Mouse (Mus musculus) limb, embryonic 14.5 days (tissue): ENCODE data around the gene Atrnl1. TPM values are rescaled to one million over a fixed set of nuclear protein-coding genes. Genes with fewer than 3 reads are reported as not detected.
A peak's percentile ranks its signal among the peaks of the same experiment; 100 is the strongest.

Experiments used
- ATAC-seq: fragments of 200-750 bp; cut with Nextera tagmentation; 2 replicates; pipeline ENCODE4 v1.8.0; 2017; ENCODE audit warnings: low read depth, moderate number of reproducible peaks, moderate TSS enrichment; ENCODE audit not compliant: low FRiP score
- DNase-seq: peaks from one replicate; pipeline ENCODE4 v3.0.0-alpha.2; 2015; ENCODE audit warnings: low spot score
- H3K27ac ChIP-seq: fragments of 300-500 bp; sonication (generic); replicated peaks from 2 replicates; pipeline ENCODE4 v1.5.1; 2014; ENCODE audit warnings: low read depth, mild to moderate bottlenecking, low read length, moderate library complexity, mixed read lengths
- H3K27me3 ChIP-seq: fragments of 300-500 bp; sonication (generic); 2 replicates; pipeline ENCODE4 v1.6.1; 2014; ENCODE audit warnings: low read length, mixed read lengths; ENCODE audit not compliant: control insufficient read depth, insufficient read depth
- H3K36me3 ChIP-seq: fragments of 300-500 bp; sonication (generic); 2 replicates; pipeline ENCODE4 v1.6.1; 2014; ENCODE audit warnings: mild to moderate bottlenecking, low read length, moderate library complexity, mixed read lengths; ENCODE audit not compliant: control insufficient read depth, insufficient read depth
- H3K4me1 ChIP-seq: fragments of 300-500 bp; sonication (generic); 2 replicates; pipeline ENCODE4 v1.6.1; 2014; ENCODE audit warnings: antibody characterized with exemption, low read length, mixed read lengths; ENCODE audit not compliant: control insufficient read depth, insufficient read depth
- H3K4me2 ChIP-seq: fragments of 300-500 bp; sonication (generic); replicated peaks from 2 replicates; pipeline ENCODE4 v1.6.1; 2014; ENCODE audit warnings: low read depth, mild to moderate bottlenecking, low read length, moderate library complexity; ENCODE audit not compliant: severe bottlenecking
- H3K4me3 ChIP-seq: fragments of 300-500 bp; sonication (generic); replicated peaks from 2 replicates; pipeline ENCODE4 v1.5.1; 2014; ENCODE audit warnings: low read length
- H3K9ac ChIP-seq: fragments of 300-500 bp; sonication (generic); 2 replicates; pipeline ENCODE4 v1.6.1; 2014; ENCODE audit warnings: mild to moderate bottlenecking, low read depth, low read length, moderate library complexity; ENCODE audit not compliant: severe bottlenecking
- H3K9me3 ChIP-seq: fragments of 300-500 bp; sonication (generic); 2 replicates; pipeline ENCODE4 v1.6.1; 2016; ENCODE audit warnings: low read length; ENCODE audit not compliant: control insufficient read depth
- POLR2A ChIP-seq: fragments of 200-500 bp; IDR thresholded peaks from 2 replicates; pipeline ENCODE4 v1.8.0; 2012; ENCODE audit warnings: inconsistent platforms, mild to moderate bottlenecking, moderate library complexity, borderline replicate concordance; ENCODE audit not compliant: insufficient read depth, insufficient read length; ENCODE audit errors: extremely low read depth
- WGBS: fragments of 180-500 bp; shearing (Covaris S2); extraction: QIAGEN DNeasy Blood & Tissue Kit; methylation state at CpG from one replicate; pipeline ENCODE4 v1.1.7; 2014; 5-methylcytosine and 5-hydroxymethylcytosine counted together
- polyA plus RNA-seq, 2 experiments: library from polyadenylated mRNA; depleted of rRNA in 1 of 2; stranded (reverse) in 1 of 2; unstranded in 1 of 2; fragments of >200 nt; fragmentation: Nextera tagmentation in 1 of 2; extraction: Ambion mirVana in 1 of 2; gene quantifications; 2 replicates each; pipeline versions ENCODE4 v1.2.1 to v1.2.3; 2012 to 2014

Atrnl1 gene
- polyA plus RNA-seq, 2 experiments, result 7.7 to 19.9 TPM

DNA sequence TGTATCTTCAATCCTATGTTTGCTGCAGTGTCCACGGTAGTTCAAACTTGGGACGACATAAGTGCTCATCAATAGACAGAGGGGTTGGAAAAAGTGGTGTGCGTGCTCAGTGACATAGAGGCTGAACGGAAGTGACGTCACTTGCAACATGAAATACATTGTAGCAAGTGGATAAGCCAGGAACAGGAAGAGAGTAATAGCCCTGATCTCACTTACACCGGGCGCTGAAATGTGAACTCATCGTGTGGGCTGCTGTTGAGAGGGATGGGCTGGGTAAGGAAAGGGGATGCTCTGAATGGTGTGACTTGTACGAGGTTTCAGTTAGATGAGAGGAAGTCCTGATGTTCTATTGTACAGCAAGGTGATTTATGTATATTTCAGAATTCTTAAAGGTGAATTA lies 8.3 kb downstream of the Atrnl1 start:
- H3K27ac ChIP-seq, result no peak overlapping the region
- H3K27me3 ChIP-seq, result no peaks in the 10 kb centered on the region
- peaks cover 2% of the 10 kb centered on the region; the same call in 1 of the 2 replicates for H3K4me1 ChIP-seq
- WGBS, result 79% methylated on average over 9 of the region's 9 CpGs
- H3K36me3 ChIP-seq, result no peaks in the 10 kb centered on the region; the same call in 1 of the 2 replicates
- no peak overlapping the region for H3K4me2 ChIP-seq
- DNase-seq (no peak), ATAC-seq (no peak)
- H3K9ac ChIP-seq, result no peak overlapping the region
- TF ChIP-seq POLR2A, result no peak
- no peaks in the 10 kb centered on the region for H3K9me3 ChIP-seq
- H3K4me3 ChIP-seq, result no peak overlapping the region

- WGBS, result 82% methylated on average over 19 of the region's 19 CpGs
These were observed 11.0 kb downstream of the Atrnl1 start for GRCm38 (mm10) chr19:57621814-57622213.

DNA sequence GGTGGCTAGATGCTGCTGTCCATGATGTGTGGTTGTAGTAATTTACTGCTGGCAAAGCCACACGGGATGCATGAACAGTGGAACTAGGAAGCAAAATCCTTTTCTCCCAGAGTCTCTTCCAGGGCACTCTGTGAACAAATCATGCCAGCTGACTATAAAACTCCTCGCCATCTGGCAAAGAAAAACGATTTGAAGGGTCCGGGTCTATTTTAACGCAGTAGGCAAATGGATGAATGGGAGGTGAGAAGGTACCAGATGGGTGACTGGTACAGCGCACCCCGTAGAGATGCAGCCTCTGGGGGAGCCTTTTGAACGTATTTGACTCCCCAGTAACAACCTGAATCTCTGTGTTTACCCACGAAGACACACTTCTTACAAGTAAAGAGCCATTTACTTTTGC lies 14.9 kb downstream of the Atrnl1 start:
- Histone ChIP-seq H3K4me1 (no peaks in the 10 kb centered on the region), H3K36me3 (no peaks in the 10 kb centered on the region), H3K4me2 (no peak overlapping the region), H3K27ac (no peak overlapping the region), H3K9ac (no peak overlapping the region), H3K4me3 (no peak overlapping the region), H3K9me3 (no peaks in the 10 kb centered on the region), H3K27me3 (no peaks in the 10 kb centered on the region)
- WGBS, result 64% methylated on average over 9 of the region's 9 CpGs
- no peak for TF ChIP-seq POLR2A
- no peak for ATAC-seq
- DNase-seq, result no peak

More at GRCm38 (mm10) chr19:57621814-57622213, 11.0 kb downstream of the Atrnl1 start:
- Histone ChIP-seq H3K4me2 (no peak overlapping the region), H3K4me3 (no peak overlapping the region), H3K36me3 (no peaks in the 10 kb centered on the region; the same call in 1 of the 2 replicates), H3K9me3 (no peaks in the 10 kb centered on the region), H3K9ac (no peak overlapping the region), H3K27me3 (no peaks in the 10 kb centered on the region), H3K4me1 (no peaks in the 10 kb centered on the region), H3K27ac (no peak overlapping the region)
- no peak for TF ChIP-seq POLR2A
- ATAC-seq (no peak), DNase-seq (no peak)

DNA sequence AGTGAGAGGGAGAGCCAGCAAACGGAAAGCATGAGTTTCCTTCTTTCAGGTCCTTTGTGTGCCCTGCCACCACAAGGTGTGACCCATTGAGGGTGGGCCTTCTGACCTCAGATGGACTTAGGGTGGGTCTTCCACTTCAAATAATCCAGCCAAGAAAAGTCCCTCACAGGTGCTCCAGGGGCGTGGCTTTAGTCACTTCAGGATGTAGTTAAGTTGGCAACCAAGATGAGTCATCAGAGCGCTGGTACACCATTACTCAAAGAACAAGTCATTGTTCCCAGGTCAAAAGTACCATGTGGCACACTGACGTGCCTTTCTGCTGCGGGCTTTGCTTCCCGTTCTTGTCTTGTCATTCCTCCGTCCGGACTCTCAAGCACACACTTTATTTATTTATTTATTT lies 16.4 kb downstream of the Atrnl1 start:
- no peak overlapping the region for H3K4me3 ChIP-seq
- peaks cover 3% of the 10 kb centered on the region; the same call in 1 of the 2 replicates for H3K36me3 ChIP-seq
- no peaks in the 10 kb centered on the region for H3K9me3 ChIP-seq
- TF ChIP-seq POLR2A, result no peak
- H3K4me2 ChIP-seq, result no peak overlapping the region
- no peaks in the 10 kb centered on the region for H3K4me1 ChIP-seq
- no peak overlapping the region for H3K9ac ChIP-seq
- ATAC-seq (no peak), DNase-seq (no peak)
- H3K27ac ChIP-seq, result no peak overlapping the region
- WGBS, result 91% methylated on average over 8 of the region's 8 CpGs
- H3K27me3 ChIP-seq, result no peaks in the 10 kb centered on the region

DNA sequence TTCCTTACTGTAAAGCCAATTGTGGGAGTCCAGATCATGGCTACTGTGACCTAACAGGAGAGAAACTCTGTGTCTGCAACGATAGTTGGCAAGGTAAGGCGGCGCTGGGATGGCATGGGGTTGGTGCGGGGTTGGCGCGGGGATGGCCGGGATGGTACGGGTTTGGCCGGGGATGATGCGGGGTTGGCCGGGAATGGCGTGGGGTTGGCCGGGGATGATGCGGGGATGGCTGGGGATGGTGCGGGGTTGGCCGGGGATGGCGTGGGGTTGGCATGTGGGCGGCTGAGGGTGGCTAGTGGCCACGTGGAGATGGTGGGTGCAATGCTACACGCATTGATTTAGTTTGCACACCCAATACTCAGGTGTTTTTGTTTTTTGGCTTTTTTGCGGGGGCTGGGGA lies 31.7 kb downstream of the Atrnl1 start:
- DNase-seq (no peak), ATAC-seq (peak; percentile 12; the same call in 1 of the 2 replicates)
- H3K4me2 ChIP-seq, result no peak overlapping the region
- H3K9me3 ChIP-seq, result no peaks in the 10 kb centered on the region
- peaks cover 14% of the 10 kb centered on the region for H3K36me3 ChIP-seq
- H3K4me1 ChIP-seq, result no peaks in the 10 kb centered on the region
- H3K4me3 ChIP-seq, result no peak overlapping the region
- H3K27ac ChIP-seq, result no peak overlapping the region
- 95% methylated on average over 21 of the region's 21 CpGs for WGBS
- H3K27me3 ChIP-seq, result no peaks in the 10 kb centered on the region
- TF ChIP-seq POLR2A, result no peak
- no peak overlapping the region for H3K9ac ChIP-seq

- Histone ChIP-seq H3K9me3 (no peaks in the 10 kb centered on the region), H3K27ac (no peak overlapping the region), H3K4me3 (no peak overlapping the region), H3K9ac (no peak overlapping the region), H3K4me2 (no peak overlapping the region), H3K4me1 (no peaks in the 10 kb centered on the region), H3K27me3 (no peaks in the 10 kb centered on the region), H3K36me3 (peaks cover 14% of the 10 kb centered on the region)
- DNase-seq, result peak; percentile 85
- WGBS, result 34% methylated on average over 2 of the region's 2 CpGs
- ATAC-seq, result peak; percentile 30; the same call in 1 of the 2 replicates
- TF ChIP-seq POLR2A, result no peak
These were observed 32.1 kb downstream of the Atrnl1 start for GRCm38 (mm10) chr19:57642980-57643379.
